9 mouse cellular contexts compared by ENCODE assay signal in genomic region chr7:19701069-19701761, GRCm38 (mm10). TPM values are rescaled to one million over a fixed set of nuclear protein-coding genes. Genes with fewer than 3 reads are reported as not detected.
DNase-seq lines count a peak whose midpoint lies in the region; ATAC-seq and TF ChIP-seq lines count a peak whose summit lies in the region.
"Had no signal": no experiment of that assay in that cellular context is flagged by ENCODE, and none has a peak within 500 bp of the region (broad histone marks: within the 10 kb centered on the region; RNA-seq: fewer than 3 reads in every experiment).

No protein-coding gene starts in this region.

- peaks cover 75% of the 10 kb centered on the region for H3K4me1 ChIP-seq in E14TG2a.4 (replicated peaks; ENCODE audit: low read depth, low read length)
- peaks cover 22% of the 10 kb centered on the region for H3K4me1 ChIP-seq in forebrain, embryonic 13.5 days
- peaks cover 25% of the 10 kb centered on the region for H3K4me1 ChIP-seq in lung, embryonic 15.5 days

- TF ChIP-seq CTCF in E14TG2a.4 (conservative IDR thresholded peaks at IDR 0.05; ENCODE audit: low read length) = peak; percentile 30

- no peaks in the 10 kb centered on the region for H3K9me3 ChIP-seq in E14TG2a.4 (ENCODE audit: low read length)
- H3K9me3 ChIP-seq in forebrain, embryonic 13.5 days (replicated peaks) = 0 out of 2 replicates have a peak, but pooled peaks cover 3% of the 10 kb centered on the region
- H3K9me3 ChIP-seq in lung, embryonic 15.5 days = no peaks in the 10 kb centered on the region

- peak; percentile 79 for DNase-seq in adrenal gland, postnatal 25 days
- DNase-seq in layer of hippocampus, adult 9-10 months (ENCODE audit: low spot score) = peak; percentile 69
- DNase-seq in retina, embryonic 14.5 days (ENCODE audit: low spot score) = peak; percentile 81
- peak; percentile 94 for DNase-seq in yolk sac, embryonic 10.5 days (ENCODE audit: low spot score)

- 30% methylated on average over 20 of the region's 22 CpGs for WGBS in forebrain, embryonic 13.5 days
- WGBS in lung, embryonic 15.5 days = 26% methylated on average over 22 of the region's 22 CpGs

- no peak overlapping the region; the same call in 1 of the 2 replicates for H3K9ac ChIP-seq in forebrain, embryonic 13.5 days
- H3K9ac ChIP-seq in lung, embryonic 15.5 days = no peak overlapping the region; the same call in 1 of the 2 replicates

- peaks cover 71% of the 10 kb centered on the region for H3K36me3 ChIP-seq in E14TG2a.4 (ENCODE audit: insufficient read depth, low read length)
- peaks cover 51% of the 10 kb centered on the region for H3K36me3 ChIP-seq in forebrain, embryonic 13.5 days (ENCODE audit: poor library complexity, severe bottlenecking)
- peaks cover 29% of the 10 kb centered on the region; the same call in 1 of the 2 replicates for H3K36me3 ChIP-seq in lung, embryonic 15.5 days

- no peaks in the 10 kb centered on the region for H3K27me3 ChIP-seq in E14TG2a.4 (ENCODE audit: insufficient read depth, low read length)
- 0 out of 2 replicates have a peak, but pooled peaks cover 3% of the 10 kb centered on the region for H3K27me3 ChIP-seq in forebrain, embryonic 13.5 days
- H3K27me3 ChIP-seq in lung, embryonic 15.5 days = no peaks in the 10 kb centered on the region

- no peak overlapping the region for H3K4me2 ChIP-seq in forebrain, embryonic 13.5 days
- H3K4me2 ChIP-seq in lung, embryonic 15.5 days = no peak overlapping the region

- H3K27ac ChIP-seq in forebrain, embryonic 13.5 days = peak overlapping the region; percentile 48
- H3K27ac ChIP-seq in lung, embryonic 15.5 days = no peak overlapping the region

- peak overlapping the region; percentile 86 for H3K4me3 ChIP-seq in E14TG2a.4 (replicated peaks; ENCODE audit: low read length)
- no peak overlapping the region for H3K4me3 ChIP-seq in forebrain, embryonic 13.5 days
- no peak overlapping the region for H3K4me3 ChIP-seq in lung, embryonic 15.5 days
- H3K4me3 ChIP-seq: erythroblast, embryonic 14.5 days had no signal

- ATAC-seq in forebrain, embryonic 13.5 days = 0 out of 2 replicates have a peak, but pooled peaks have one; percentile 48
- ATAC-seq in hematopoietic stem cell, adult 5-6 weeks (replicated peaks in 1 of 2; ENCODE audit: insufficient read depth in 1 of 2, low FRiP score in 2 of 2, low TSS enrichment in 1 of 2, low read depth in 1 of 2, poor library complexity in 2 of 2, severe bottlenecking in 2 of 2) = peak; percentile 22 to 42; a peak in 1 of 4 replicates
- ATAC-seq in lung, embryonic 15.5 days (ENCODE audit: borderline replicate concordance, extremely low read depth, low FRiP score, low TSS enrichment) = peak; percentile 41; the same call in 1 of the 2 replicates

RNA-seq across cellular contexts. Expression of gene Apoe, which starts 2.2 kb away (rescaled TPM):
- 714 and 971 TPM in 2 replicates for total RNA-seq in adrenal gland, postnatal 25 days (2021)
- 118 and 125 TPM in 2 replicates for polyA plus RNA-seq in forebrain, embryonic 13.5 days (2015; fragmentation: Nextera tagmentation; extraction: Ambion mirVana)
- total RNA-seq in hematopoietic stem cell, adult 5-6 weeks (2017) = 167 and 314 TPM in 2 replicates
- polyA plus RNA-seq in lung, embryonic 15.5 days (2015; fragmentation: Nextera tagmentation; extraction: Ambion mirVana) = 458 and 503 TPM in 2 replicates

RNA-seq across cellular contexts. Expression of gene Apoc1, which starts 8.8 kb away (rescaled TPM):
- 1,269 and 1,513 TPM in 2 replicates for total RNA-seq in adrenal gland, postnatal 25 days (2021)
- 1.2 and 1.8 TPM in 2 replicates for polyA plus RNA-seq in forebrain, embryonic 13.5 days (2015; fragmentation: Nextera tagmentation; extraction: Ambion mirVana)
- total RNA-seq in hematopoietic stem cell, adult 5-6 weeks (2017) = not detected in 2 replicates
- polyA plus RNA-seq in lung, embryonic 15.5 days (2015; fragmentation: Nextera tagmentation; extraction: Ambion mirVana) = 19.5 and 22.0 TPM in 2 replicates

RNA-seq across cellular contexts. Expression of gene Tomm40, which starts 14.0 kb away (rescaled TPM):
- total RNA-seq in adrenal gland, postnatal 25 days (2021) = 96.1 and 115 TPM in 2 replicates
- polyA plus RNA-seq in forebrain, embryonic 13.5 days (2015; fragmentation: Nextera tagmentation; extraction: Ambion mirVana) = 112 and 118 TPM in 2 replicates
- 24.6 and 29.0 TPM in 2 replicates for total RNA-seq in hematopoietic stem cell, adult 5-6 weeks (2017)
- 149 and 157 TPM in 2 replicates for polyA plus RNA-seq in lung, embryonic 15.5 days (2015; fragmentation: Nextera tagmentation; extraction: Ambion mirVana)

RNA-seq across cellular contexts. Expression of gene Apoc4, which starts 19.9 kb away (rescaled TPM):
- 86.9 and 90.9 TPM in 2 replicates for total RNA-seq in adrenal gland, postnatal 25 days (2021)
- polyA plus RNA-seq in forebrain, embryonic 13.5 days (2015; fragmentation: Nextera tagmentation; extraction: Ambion mirVana) = 0.08 TPM in 1 of 2 replicates, not detected in the other
- not detected in 2 replicates for total RNA-seq in hematopoietic stem cell, adult 5-6 weeks (2017)
- 0.42 and 1.3 TPM in 2 replicates for polyA plus RNA-seq in lung, embryonic 15.5 days (2015; fragmentation: Nextera tagmentation; extraction: Ambion mirVana)

RNA-seq across cellular contexts. Expression of gene Gm44805, which starts 20.0 kb away (rescaled TPM):
- total RNA-seq in adrenal gland, postnatal 25 days (2021) = 1.0 and 3.9 TPM in 2 replicates
- 0.88 TPM in 1 of 2 replicates, not detected in the other for polyA plus RNA-seq in forebrain, embryonic 13.5 days (2015; fragmentation: Nextera tagmentation; extraction: Ambion mirVana)
- total RNA-seq in hematopoietic stem cell, adult 5-6 weeks (2017) = not detected in 2 replicates
- polyA plus RNA-seq in lung, embryonic 15.5 days (2015; fragmentation: Nextera tagmentation; extraction: Ambion mirVana) = not detected in 2 replicates
- polyA plus RNA-seq: erythroblast, embryonic 14.5 days had no signal

Comparison
In these comparisons a context has a peak if more than half of its experiments do, and no peak if none do; other contexts are left out.
1. RNA of gene Apoc1, which starts 8.8 kb away (total RNA-seq): 1,269 to 1,513 TPM in adrenal gland, postnatal 25 days; not detected in hematopoietic stem cell, adult 5-6 weeks; every median in the first group is over 1,000 times any median in the second.
2. Peak in every context shown above with its lines, with median percentiles within 50 percentile points of each other: DNase-seq and ATAC-seq.